Mouse (Mus musculus) NIH3T3 (cell line): ENCODE data around the gene Cpne7.

ENCODE experiments used
- DNase-seq: peaks from one replicate; pipeline ENCODE4 v3.0.0-alpha.2; 2012; ENCODE audit warnings: low read depth

The Cpne7 gene

GRCm38 (mm10) chr8:123114644-123115043 is 2.5 kb upstream of the Cpne7 start:
- DNase-seq: no peak

GRCm38 (mm10) chr8:123117744-123118143 is 570 bp downstream of the Cpne7 start:
- no peak for DNase-seq

DNA sequence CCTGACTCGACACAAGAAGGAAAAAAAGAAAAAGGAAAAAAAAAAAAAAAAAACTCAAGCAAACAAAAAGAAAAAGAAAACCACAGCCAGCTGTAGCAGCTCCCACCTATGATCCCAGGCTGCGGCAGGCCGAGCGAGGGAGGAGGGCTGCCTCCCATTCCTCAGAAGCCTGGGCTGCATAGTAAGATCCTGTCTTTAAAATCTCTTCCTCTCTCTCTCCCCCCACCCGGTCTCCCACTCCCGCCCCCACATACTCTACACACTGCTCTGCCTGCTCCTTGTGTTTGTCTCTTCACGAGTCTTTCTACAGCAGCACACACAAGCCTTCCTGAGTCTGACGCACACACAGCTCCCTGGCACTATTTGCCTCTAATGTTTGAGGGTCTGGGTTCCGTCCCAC is 4.9 kb downstream of the Cpne7 start:
- no peak for DNase-seq

- peak; percentile 53 for DNase-seq
Observed at GRCm38 (mm10) chr8:123122670-123123069, 5.5 kb downstream of the Cpne7 start.

- no peak for DNase-seq
Observed at GRCm38 (mm10) chr8:123126193-123126816, 9.1 kb downstream of the Cpne7 start.

DNA sequence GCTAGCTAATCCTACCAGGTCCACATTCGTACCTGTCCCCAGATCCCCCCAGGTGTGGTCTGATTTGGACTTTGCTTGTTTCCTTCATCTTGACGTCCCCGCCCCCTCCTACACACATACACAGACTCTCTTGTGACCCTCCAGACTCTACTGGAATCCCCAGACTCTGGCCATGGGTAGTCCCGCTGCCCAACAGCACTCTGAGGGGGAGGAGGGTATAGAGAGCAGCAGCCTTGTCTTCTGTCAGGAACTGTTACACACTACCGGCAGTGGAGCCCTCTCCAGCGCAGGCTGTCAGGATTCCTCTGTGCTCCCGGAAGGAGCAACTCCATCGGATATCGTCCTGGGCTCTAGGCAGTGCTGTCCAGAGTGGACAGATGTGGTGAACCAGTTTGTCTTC is 13.9 kb downstream of the Cpne7 start:
- DNase-seq: no peak

- no peak for DNase-seq
Observed at GRCm38 (mm10) chr8:123132953-123133352, 15.8 kb downstream of the Cpne7 start.

GRCm38 (mm10) chr8:123134149-123134713 is 17.1 kb downstream of the Cpne7 start:
- no peak for DNase-seq

- DNase-seq: peak; percentile 70
Observed at GRCm38 (mm10) chr8:123135406-123135805, 18.2 kb downstream of the Cpne7 start.

GRCm38 (mm10) chr8:123135806-123136205 is 18.6 kb downstream of the Cpne7 start:
- no peak for DNase-seq

DNA sequence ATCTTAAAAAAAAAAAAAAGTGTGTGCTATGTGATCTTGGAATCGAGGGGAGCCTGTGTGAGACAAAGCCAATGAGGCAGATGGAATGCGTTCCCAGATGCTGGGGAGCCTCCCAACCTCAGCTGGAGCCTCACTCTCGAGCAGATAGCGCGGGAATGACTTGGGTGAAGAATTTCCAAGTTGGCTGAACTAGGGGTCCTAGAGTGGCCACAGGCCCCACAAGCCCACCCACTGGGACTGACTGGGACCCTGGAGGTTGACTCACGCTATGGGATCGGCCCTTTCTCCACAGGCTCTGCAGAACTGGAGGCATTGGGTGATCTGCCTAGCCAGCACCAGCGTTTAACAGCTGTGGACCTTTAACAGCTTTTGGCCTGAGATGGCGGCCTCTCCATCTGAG is 19.1 kb downstream of the Cpne7 start:
- DNase-seq: no peak

- peak; percentile 96 for DNase-seq
Observed at GRCm38 (mm10) chr8:123137645-123138077, 20.5 kb downstream of the Cpne7 start.

DNA sequence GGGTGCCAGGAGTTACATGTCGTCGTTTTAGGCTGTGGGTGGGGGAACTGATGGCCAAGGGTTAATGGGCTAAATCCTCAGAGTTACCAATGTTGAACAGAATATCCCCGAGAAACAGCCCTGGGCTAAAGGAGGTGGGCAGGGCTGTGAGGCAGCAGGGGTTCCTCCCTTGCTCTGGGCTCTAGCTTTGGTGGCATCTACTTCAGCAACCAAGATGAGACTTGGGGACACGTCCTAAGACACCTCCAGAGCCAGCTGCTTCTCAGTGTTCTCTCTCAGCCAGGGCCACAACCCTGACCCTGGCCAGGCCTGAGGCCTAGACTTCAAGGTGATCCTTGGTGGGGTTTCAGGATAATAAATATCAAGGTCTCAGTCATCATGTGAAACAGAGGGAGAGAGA is 21.6 kb downstream of the Cpne7 start:
- no peak for DNase-seq

GRCm38 (mm10) chr8:123141741-123142462 is 24.7 kb downstream of the Cpne7 start:
- DNase-seq: peak; percentile 99

DNA sequence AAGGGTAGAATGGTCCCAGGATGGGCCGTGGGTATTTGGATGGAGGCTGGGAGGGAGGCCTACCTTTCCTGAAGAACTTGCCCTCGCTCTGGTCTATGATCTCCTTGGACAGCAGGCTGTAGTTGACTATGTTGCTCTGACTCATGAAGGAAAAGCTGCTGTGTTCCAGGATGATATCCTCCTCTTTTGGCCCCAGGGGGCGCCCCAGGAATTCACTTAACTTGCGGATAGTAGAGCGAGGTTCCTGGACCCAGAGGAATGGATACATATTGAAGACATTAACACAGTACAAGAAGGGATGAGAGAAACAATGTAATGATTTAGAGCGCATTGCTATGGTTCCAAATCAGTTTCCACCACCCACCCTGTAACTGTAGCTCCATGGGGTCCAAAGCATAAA is 28.1 kb downstream of the Cpne7 start:
- peak; percentile 94 for DNase-seq

DNA sequence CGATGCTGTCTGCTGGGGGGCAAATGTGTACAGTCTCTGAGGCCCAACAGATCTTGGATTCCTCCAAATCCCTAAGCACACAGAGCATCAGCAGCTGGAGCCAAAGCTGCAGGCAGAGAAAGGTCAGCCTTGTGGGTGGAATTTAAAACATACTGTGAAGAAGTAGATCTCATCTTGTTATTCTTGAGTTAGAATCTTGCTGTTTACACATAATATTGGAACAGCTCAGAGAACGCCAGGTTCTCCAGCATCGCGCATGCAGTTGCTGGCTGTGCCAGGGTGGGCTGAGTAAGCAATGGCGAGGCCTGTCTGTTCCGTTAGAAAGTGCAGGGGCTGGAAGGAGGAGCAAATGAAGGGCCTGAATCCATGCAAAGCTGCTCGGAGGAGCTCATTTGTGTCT is 29.2 kb downstream of the Cpne7 start:
- DNase-seq: peak; percentile 83

GRCm38 (mm10) chr8:123150737-123151171 is 33.6 kb downstream of the Cpne7 start:
- peak; percentile 32 for DNase-seq

- DNase-seq: peak; percentile 61
Observed at GRCm38 (mm10) chr8:123155177-123155576, 38.0 kb downstream of the Cpne7 start.

DNA sequence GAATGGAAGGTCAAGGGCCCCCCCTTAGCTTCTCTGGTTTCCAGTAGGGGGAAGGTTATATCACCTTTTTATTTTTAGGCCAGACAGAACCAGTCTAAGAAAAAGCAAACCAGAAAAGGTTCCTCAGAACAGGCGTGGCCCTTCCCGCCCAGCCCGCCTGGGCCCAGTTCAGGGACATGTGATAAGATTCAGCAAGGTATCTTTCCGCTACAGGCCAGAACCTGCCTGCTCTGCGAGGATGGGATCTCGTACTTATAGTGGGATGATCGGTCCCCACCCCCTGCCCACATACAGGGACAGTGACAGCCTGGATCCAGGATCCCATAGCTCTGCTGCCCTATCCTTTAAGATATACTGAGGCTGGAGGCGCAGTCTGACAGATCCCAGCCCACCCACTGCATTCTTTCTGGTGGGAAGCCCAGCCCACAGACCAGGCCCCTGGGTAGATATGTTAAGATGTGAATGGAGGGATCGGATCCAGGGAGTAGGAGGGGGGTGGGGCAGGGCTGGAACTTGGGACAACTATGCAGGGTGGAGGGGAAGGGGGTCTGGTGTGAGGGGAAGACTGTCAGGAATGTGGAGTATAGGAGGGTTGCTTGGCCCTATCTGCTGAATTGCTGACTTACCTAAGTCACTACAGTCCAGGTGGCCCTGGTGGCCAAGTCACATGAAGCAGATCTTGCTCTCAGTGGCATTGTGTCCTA is 39.0 kb downstream of the Cpne7 start:
- no peak for DNase-seq

DNA sequence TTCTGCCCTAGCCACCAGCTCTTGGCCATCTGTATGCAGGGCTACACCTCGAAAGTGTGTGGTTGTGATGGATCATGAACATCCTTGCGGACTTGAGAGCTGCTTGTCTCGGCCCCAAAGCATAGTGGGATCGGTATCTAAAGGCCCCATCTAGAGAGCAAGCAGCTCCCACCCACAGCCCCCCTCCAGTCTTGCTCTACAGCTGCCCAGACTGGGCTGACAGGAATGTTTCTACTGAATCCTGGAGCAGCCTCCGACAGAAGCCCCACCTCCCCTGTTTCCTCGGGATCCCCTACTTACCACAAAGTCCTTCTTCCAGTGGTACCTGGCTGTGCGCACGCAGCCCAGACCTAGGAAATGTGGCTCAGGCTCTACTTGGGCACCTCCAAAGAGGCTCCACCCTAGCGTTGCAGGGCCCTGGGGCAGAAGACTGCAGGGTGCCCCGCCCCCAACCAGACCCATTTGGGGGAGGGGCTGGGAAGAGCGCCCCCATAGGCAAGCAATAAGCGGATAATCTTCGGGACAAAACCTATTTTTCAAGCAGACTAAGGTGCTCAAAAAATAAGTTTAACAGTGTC is 40.8 kb downstream of the Cpne7 start, which contains the start of gene Sult5a1:
Sult5a1 (minus strand) TSS at position 428 of the 578 bp plus-strand sequence.
- DNase-seq: no peak

- DNase-seq: peak; percentile 78
Observed at GRCm38 (mm10) chr8:123181391-123181790, 64.2 kb downstream of the Cpne7 start.
